Mouse (Mus musculus): ENCODE data around the gene Lypd3. TPM values are rescaled to one million over a fixed set of nuclear protein-coding genes. Genes with fewer than 3 reads are reported as not detected.

Lypd3 gene
- polyA plus RNA-seq, 1 experiment: 0.48 TPM

DNA sequence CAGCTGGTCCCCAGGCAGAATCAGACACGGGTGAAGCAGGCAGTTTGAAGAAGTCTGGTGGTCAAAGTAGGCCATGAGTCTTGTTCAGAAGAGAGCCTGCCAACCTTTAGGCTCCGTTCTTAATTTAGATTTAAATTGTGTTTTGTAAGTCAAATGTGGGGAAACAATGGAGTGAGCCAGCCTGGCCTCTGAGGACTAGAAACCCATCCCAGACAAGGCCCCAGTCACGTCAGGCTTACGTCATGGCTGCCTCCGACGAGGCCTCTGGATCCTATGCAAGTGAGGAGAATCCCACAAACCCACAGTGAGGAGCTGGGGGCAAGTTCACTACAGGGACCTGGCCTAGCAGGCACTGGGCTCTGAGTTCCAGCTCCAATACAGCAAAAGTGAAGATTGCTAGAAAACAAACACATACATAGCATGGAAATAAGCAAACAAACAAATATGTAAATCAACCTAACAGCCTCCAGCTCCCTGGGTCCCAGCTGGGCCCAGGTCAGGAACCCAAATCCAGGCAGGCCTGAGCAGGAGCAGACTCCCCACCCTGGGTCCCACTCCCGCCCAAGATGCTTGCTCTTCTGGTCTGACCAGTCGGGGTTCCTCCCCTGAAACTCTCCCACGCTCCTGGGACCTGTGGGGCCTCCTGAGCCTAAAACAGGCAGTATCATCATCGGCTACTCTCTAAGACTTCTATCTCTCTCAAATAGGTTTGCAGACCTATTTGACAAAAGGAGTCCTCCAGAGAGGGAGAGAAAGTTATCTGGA is 6.1 kb upstream of the Lypd3 start:
- Histone ChIP-seq H3K27ac (ENCODE audit: insufficient read depth, low read length) (peak overlapping the region; percentile 37; the same call in 1 of the 2 replicates), H3K27me3 (ENCODE audit: control insufficient read depth, insufficient read depth, low read length, poor library complexity, severe bottlenecking) (no peaks in the 10 kb centered on the region), H3K36me3 (ENCODE audit: control insufficient read depth, insufficient read depth, low read length, poor library complexity, severe bottlenecking) (no peaks in the 10 kb centered on the region), H3K4me1 (ENCODE audit: control insufficient read depth, insufficient read depth, low read length) (peaks cover 17% of the 10 kb centered on the region), H3K4me3 (ENCODE audit: low read depth, low read length) (no peak overlapping the region), H3K9me3 (replicated peaks; ENCODE audit: control insufficient read depth, insufficient read depth, low read length, poor library complexity, severe bottlenecking) (no peaks in the 10 kb centered on the region), H3K9ac (ENCODE audit: low read depth, poor library complexity, severe bottlenecking) (peak overlapping the region; percentile 4; the same call in 1 of the 2 replicates)
- TF ChIP-seq EP300 (IDR thresholded peaks at IDR 0.05; ENCODE audit: insufficient read depth, low read depth, low read length) (peak; percentile 51; the same call in 1 of the 2 replicates), CTCF (IDR thresholded peaks at IDR 0.05; ENCODE audit: low read depth, low read length) (no peak), POLR2A (IDR thresholded peaks at IDR 0.05; ENCODE audit: insufficient read depth, low read length) (no peak)

DNA sequence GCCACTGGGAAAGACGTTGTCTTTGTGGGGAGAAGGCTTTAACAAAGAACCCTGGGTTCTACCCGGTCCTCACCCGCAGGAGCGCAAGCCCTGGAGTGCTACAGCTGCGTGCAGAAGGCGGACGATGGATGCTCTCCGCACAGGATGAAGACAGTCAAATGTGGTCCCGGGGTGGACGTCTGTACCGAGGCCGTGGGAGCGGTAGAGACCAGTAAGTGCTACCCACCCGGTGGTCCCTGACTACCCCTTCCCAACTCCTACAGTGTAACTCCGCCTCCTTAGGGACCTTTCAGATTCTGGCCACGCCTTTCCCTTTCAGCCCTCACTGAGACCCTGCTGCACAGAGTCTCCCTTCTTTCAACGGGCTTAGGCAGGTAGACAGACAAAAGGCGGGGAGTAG is 696 bp downstream of the Lypd3 start:
- H3K4me1 ChIP-seq (ENCODE audit: control insufficient read depth, insufficient read depth, low read length): no peaks in the 10 kb centered on the region
- H3K9ac ChIP-seq (ENCODE audit: low read depth, poor library complexity, severe bottlenecking): no peak overlapping the region
- H3K9me3 ChIP-seq (replicated peaks; ENCODE audit: control insufficient read depth, insufficient read depth, low read length, poor library complexity, severe bottlenecking): no peaks in the 10 kb centered on the region
- TF ChIP-seq CTCF (IDR thresholded peaks at IDR 0.05; ENCODE audit: low read depth, low read length) (no peak), EP300 (IDR thresholded peaks at IDR 0.05; ENCODE audit: insufficient read depth, low read depth, low read length) (no peak), POLR2A (IDR thresholded peaks at IDR 0.05; ENCODE audit: insufficient read depth, low read length) (no peak)
- H3K4me3 ChIP-seq (ENCODE audit: low read depth, low read length): peak overlapping the region; percentile 43
- H3K27me3 ChIP-seq (ENCODE audit: control insufficient read depth, insufficient read depth, low read length, poor library complexity, severe bottlenecking): no peaks in the 10 kb centered on the region
- H3K27ac ChIP-seq (ENCODE audit: insufficient read depth, low read length): no peak overlapping the region
- no peaks in the 10 kb centered on the region for H3K36me3 ChIP-seq (ENCODE audit: control insufficient read depth, insufficient read depth, low read length, poor library complexity, severe bottlenecking)

GRCm38 (mm10) chr7:24638026-24638856 is 1.9 kb downstream of the Lypd3 start:
- H3K4me1 ChIP-seq (ENCODE audit: control insufficient read depth, insufficient read depth, low read length): no peaks in the 10 kb centered on the region
- no peaks in the 10 kb centered on the region for H3K9me3 ChIP-seq (replicated peaks; ENCODE audit: control insufficient read depth, insufficient read depth, low read length, poor library complexity, severe bottlenecking)
- TF ChIP-seq CTCF (IDR thresholded peaks at IDR 0.05; ENCODE audit: low read depth, low read length) (no peak), EP300 (IDR thresholded peaks at IDR 0.05; ENCODE audit: insufficient read depth, low read depth, low read length) (no peak), POLR2A (IDR thresholded peaks at IDR 0.05; ENCODE audit: insufficient read depth, low read length) (no peak)
- H3K4me3 ChIP-seq (ENCODE audit: low read depth, low read length): peak overlapping the region; percentile 47
- H3K27me3 ChIP-seq (ENCODE audit: control insufficient read depth, insufficient read depth, low read length, poor library complexity, severe bottlenecking): no peaks in the 10 kb centered on the region
- H3K36me3 ChIP-seq (ENCODE audit: control insufficient read depth, insufficient read depth, low read length, poor library complexity, severe bottlenecking): no peaks in the 10 kb centered on the region
- H3K27ac ChIP-seq (ENCODE audit: insufficient read depth, low read length): no peak overlapping the region
- peak overlapping the region; percentile 8; the same call in 1 of the 2 replicates for H3K9ac ChIP-seq (ENCODE audit: low read depth, poor library complexity, severe bottlenecking)

GRCm38 (mm10) chr7:24640450-24640849 is 4.1 kb downstream of the Lypd3 start:
- H3K27ac ChIP-seq (ENCODE audit: insufficient read depth, low read length): no peak overlapping the region
- no peaks in the 10 kb centered on the region for H3K36me3 ChIP-seq (ENCODE audit: control insufficient read depth, insufficient read depth, low read length, poor library complexity, severe bottlenecking)
- H3K27me3 ChIP-seq (ENCODE audit: control insufficient read depth, insufficient read depth, low read length, poor library complexity, severe bottlenecking): no peaks in the 10 kb centered on the region
- no peak for TF ChIP-seq POLR2A (IDR thresholded peaks at IDR 0.05; ENCODE audit: insufficient read depth, low read length)
- no peak for TF ChIP-seq EP300 (IDR thresholded peaks at IDR 0.05; ENCODE audit: insufficient read depth, low read depth, low read length)
- TF ChIP-seq CTCF (IDR thresholded peaks at IDR 0.05; ENCODE audit: low read depth, low read length): no peak
- no peak overlapping the region for H3K4me3 ChIP-seq (ENCODE audit: low read depth, low read length)
- H3K9ac ChIP-seq (ENCODE audit: low read depth, poor library complexity, severe bottlenecking): no peak overlapping the region
- no peaks in the 10 kb centered on the region for H3K4me1 ChIP-seq (ENCODE audit: control insufficient read depth, insufficient read depth, low read length)
- H3K9me3 ChIP-seq (replicated peaks; ENCODE audit: control insufficient read depth, insufficient read depth, low read length, poor library complexity, severe bottlenecking): no peaks in the 10 kb centered on the region

- no peaks in the 10 kb centered on the region for H3K27me3 ChIP-seq (ENCODE audit: control insufficient read depth, insufficient read depth, low read length, poor library complexity, severe bottlenecking)
- H3K4me1 ChIP-seq (ENCODE audit: control insufficient read depth, insufficient read depth, low read length): no peaks in the 10 kb centered on the region
- H3K27ac ChIP-seq (ENCODE audit: insufficient read depth, low read length): no peak overlapping the region
- no peaks in the 10 kb centered on the region for H3K9me3 ChIP-seq (replicated peaks; ENCODE audit: control insufficient read depth, insufficient read depth, low read length, poor library complexity, severe bottlenecking)
- H3K9ac ChIP-seq (ENCODE audit: low read depth, poor library complexity, severe bottlenecking): no peak overlapping the region
- TF ChIP-seq CTCF (IDR thresholded peaks at IDR 0.05; ENCODE audit: low read depth, low read length) (peak; percentile 89), POLR2A (IDR thresholded peaks at IDR 0.05; ENCODE audit: insufficient read depth, low read length) (no peak)
- no peak overlapping the region for H3K4me3 ChIP-seq (ENCODE audit: low read depth, low read length)
- H3K36me3 ChIP-seq (ENCODE audit: control insufficient read depth, insufficient read depth, low read length, poor library complexity, severe bottlenecking): no peaks in the 10 kb centered on the region
These were observed 6.1 kb downstream of the Lypd3 start for GRCm38 (mm10) chr7:24642491-24642890.

DNA sequence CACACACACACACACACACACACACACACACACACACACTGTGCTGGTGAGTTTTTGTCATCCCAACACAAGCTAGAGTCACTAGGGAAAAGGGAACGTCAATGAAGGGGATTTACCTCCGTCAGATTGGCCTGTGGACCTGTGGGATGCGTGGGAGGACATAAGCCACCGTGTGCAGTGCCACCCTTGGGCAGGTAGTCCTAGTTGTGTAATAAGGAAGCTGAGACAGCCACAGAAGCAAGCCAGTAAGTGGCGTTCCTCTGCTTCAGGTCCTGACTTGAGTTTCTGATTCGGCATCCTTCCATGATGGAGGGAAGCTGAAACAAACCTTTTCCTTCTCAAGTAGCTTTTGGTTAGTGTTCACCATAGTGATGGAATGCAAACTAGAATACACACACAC is 8.1 kb downstream of the Lypd3 start:
- Histone ChIP-seq H3K4me1 (ENCODE audit: control insufficient read depth, insufficient read depth, low read length) (no peaks in the 10 kb centered on the region), H3K4me3 (ENCODE audit: low read depth, low read length) (no peak overlapping the region), H3K36me3 (ENCODE audit: control insufficient read depth, insufficient read depth, low read length, poor library complexity, severe bottlenecking) (no peaks in the 10 kb centered on the region), H3K27ac (ENCODE audit: insufficient read depth, low read length) (no peak overlapping the region), H3K9me3 (replicated peaks; ENCODE audit: control insufficient read depth, insufficient read depth, low read length, poor library complexity, severe bottlenecking) (no peaks in the 10 kb centered on the region), H3K9ac (ENCODE audit: low read depth, poor library complexity, severe bottlenecking) (no peak overlapping the region), H3K27me3 (ENCODE audit: control insufficient read depth, insufficient read depth, low read length, poor library complexity, severe bottlenecking) (no peaks in the 10 kb centered on the region)
- TF ChIP-seq CTCF (IDR thresholded peaks at IDR 0.05; ENCODE audit: low read depth, low read length) (no peak), EP300 (IDR thresholded peaks at IDR 0.05; ENCODE audit: insufficient read depth, low read depth, low read length) (no peak), POLR2A (IDR thresholded peaks at IDR 0.05; ENCODE audit: insufficient read depth, low read length) (no peak)
